Mouse (Mus musculus) CH12F3 (cell line): ENCODE measurements around the gene Pitpnm2.

Experiments
- in situ Hi-C: fragments of 300-500 bp; cut with MboI; formaldehyde crosslinking; loops from 2 replicates; pipeline ENCODE4 v1.14.3; 2020; ENCODE audit warnings: low sequenced_read_pairs

Pitpnm2 gene

GRCm38 (mm10) chr5:124159453-124159852, 90.1 kb downstream of the Pitpnm2 start:
- in situ Hi-C loops, result no loop called here

DNA sequence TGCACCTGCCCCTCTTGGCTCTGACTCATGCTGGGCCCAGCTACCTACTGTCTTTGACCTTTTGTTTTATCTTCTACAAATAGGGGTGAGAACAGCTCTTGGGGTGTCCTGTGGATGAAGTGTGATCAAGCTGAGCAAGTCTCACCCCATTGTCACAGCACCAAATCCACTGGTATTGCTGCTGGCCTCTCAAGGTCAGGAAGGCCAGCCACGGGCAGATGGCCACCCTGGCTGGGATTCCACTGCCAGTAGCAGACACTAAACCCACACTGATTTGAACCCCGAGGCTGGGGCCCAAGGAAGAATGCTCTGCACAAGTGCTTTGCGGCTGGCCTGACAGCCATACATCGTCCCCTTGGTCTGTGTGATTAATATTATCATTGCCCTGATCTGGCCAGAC, 91.3 kb downstream of the Pitpnm2 start:
- in situ Hi-C loops, result no loop called here

- in situ Hi-C loops, result no loop called here
These were observed 93.6 kb downstream of the Pitpnm2 start for GRCm38 (mm10) chr5:124155943-124156342.

- in situ Hi-C loops, result no loop called here
These were observed 96.8 kb downstream of the Pitpnm2 start for GRCm38 (mm10) chr5:124152734-124153133.

DNA sequence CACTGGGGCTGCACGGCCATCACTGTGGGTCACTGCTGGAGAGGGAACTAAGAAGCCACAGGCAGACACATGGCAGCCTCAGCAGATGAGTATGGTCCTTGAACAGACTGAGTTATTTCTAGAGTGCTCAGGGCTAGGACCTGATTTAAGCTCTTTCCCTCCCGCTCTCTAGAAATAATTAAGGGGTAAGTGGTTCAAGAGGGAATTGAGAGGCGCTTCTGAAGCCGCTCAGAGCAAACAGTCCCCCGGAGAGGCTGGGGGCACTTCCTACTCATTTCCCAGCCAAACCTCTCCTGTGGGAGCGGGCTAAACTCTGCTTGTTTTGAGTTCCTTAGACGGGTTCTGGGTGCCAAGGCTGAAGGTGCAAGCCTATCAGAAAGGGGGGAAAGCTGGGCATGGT, 98.7 kb downstream of the Pitpnm2 start:
- in situ Hi-C loops, result no loop called here

DNA sequence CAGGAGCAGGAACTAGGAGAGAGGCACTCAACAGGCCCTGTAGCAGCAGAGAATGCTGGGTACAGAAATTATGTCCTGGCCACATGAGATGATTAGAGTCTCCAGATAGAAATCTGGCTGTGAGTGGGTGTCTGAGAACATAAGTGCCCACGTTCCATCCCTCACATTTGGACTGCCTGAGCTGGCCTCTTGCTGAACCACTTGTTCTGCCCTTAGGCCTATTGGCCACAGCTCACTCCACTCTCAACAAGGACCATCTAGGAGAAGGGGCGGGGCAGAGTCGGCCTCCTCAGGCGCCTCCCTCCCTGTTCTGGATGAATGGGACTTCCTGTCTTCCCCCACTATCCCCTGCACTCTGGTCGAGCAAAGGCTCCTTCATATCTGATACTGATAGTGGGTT, 100.5 kb downstream of the Pitpnm2 start:
- in situ Hi-C loops, result no loop called here

- in situ Hi-C loops, result no loop called here
These were observed 111.5 kb downstream of the Pitpnm2 start for GRCm38 (mm10) chr5:124138066-124138465.

- in situ Hi-C loops, result no loop called here
These were observed 115.3 kb downstream of the Pitpnm2 start for GRCm38 (mm10) chr5:124134261-124134660.

GRCm38 (mm10) chr5:124125093-124125492, 124.5 kb downstream of the Pitpnm2 start:
- in situ Hi-C loops, result no loop called here

- in situ Hi-C loops, result no loop called here
These were observed 127.2 kb downstream of the Pitpnm2 start for GRCm38 (mm10) chr5:124122357-124122756.

GRCm38 (mm10) chr5:124119204-124119603, 130.4 kb downstream of the Pitpnm2 start:
- in situ Hi-C loops, result no loop called here

DNA sequence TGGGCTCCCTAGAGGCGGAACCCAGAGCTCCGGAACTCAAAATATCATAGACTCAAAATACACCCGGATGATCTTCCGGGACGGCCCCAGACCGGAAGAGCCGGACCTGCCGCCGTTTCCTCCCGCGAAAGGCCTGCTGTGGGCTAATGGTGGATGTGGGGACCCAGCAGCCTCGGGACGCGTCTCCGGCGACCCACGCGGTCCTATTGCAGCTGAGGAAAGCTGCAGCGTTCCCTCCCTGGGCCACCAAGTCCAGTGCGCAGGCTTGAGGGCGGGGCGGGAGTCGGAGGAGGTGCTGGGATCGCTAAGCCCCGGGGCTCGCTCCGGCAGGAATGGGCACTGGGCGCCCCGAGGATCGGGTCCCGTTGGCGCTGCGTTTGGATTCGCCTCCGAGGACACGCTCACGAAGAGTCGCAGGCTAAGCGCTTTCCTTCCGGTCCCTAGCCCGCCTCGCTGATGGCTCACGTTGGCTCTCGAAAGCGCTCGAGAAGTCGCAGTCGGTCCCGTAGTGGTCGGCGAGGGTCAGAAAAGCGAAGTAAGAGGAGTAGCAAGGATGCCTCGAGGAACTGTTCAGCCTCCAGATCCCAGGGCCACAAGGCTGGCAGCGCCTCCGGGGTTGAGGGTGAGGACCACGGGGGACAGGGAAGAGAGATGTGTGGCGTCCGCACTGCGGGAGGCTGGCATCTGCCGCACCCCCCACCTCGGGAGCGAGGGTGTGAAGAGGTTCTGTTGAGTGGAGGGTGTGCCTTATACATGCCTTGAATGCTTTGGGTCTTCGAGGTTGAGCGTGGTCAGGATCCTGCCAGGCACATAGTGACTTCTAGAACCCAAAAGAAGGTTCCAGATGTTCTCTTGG, 133.3 kb downstream of the Pitpnm2 start, which contains the start of gene Arl6ip4:
TSS of gene Arl6ip4 (plus strand) at position 100 of the 856 bp plus-strand sequence.
- in situ Hi-C loops, result no loop called here

DNA sequence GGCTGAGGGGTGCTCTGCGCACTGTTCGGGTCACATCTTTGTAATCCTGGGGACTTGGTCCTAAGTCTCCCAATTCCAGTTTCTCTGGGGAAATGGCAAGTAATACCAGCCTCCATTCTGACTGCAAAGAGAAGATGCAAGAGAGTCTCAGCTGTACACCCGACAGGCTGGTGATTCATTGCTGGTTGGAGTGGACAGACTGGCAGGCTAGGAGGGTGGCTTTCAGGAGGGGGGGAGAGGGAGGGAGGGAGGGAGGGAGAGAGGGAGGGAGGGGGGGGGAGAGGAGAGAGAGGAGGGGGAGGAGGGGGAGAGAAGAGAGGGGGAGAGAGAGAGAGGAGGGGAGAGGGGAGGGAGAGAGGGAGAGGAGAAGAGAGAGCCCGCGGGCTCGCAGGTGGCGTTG, 134.0 kb downstream of the Pitpnm2 start:
- in situ Hi-C loops, result no loop called here

DNA sequence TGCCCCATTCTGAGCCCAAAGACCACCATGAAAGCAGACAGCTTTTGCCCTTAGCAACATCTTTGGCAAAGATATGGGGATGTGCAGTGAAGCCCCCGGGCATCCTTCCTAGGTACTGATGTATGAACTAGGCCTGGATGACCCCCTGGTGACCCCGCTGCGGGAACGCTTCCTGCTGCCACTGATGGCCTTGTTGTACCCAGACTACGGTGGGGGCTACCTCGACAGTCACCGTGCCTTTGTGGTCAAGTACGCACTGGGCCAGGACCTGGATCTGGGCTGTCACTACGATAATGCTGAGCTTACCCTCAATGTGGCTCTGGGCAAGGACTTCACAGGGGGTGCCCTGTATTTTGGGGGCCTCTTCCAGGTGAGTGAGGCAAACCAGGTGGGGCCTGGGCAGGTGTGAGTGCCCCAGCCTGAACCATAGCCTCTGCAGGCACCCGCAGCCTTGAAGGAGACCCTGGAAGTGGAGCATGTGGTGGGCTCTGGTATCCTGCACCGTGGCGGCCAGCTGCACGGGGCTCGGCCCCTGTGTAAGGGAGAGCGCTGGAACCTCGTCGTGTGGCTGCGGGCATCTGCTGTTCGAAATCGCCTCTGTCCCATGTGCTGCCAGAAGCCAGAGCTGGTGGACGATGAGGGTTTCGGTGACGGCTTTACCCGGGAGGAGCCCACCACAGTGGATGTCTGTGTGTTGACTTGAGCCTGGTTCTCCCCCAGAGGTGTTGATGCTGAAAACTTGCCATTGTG, 135.1 kb downstream of the Pitpnm2 start:
- in situ Hi-C loops, result no loop called here

DNA sequence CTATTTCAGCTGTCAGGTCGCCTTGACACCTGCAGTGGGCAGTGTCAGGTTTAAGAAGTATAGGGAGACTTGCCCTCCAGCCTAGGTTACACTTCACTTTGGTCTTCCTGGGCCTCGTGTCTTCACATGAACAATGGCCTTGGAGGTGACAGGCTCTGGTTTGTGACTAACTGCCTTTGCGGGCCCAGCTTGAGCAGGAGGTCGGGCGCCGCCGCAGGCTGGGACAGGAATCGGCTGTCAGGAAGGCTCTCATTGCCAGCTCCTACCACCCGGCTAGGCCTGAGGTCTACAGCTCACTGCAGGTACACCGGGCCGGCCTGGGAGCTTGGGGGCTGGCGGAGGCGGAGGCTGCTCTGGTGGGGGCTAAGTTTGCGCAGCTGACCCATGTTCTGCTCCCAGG, 136.5 kb downstream of the Pitpnm2 start:
- in situ Hi-C loops, result no loop called here

GRCm38 (mm10) chr5:124112531-124112930, 137.0 kb downstream of the Pitpnm2 start:
- in situ Hi-C loops, result no loop called here

- in situ Hi-C loops, result no loop called here
These were observed 137.6 kb downstream of the Pitpnm2 start, which contains the start of gene Ogfod2 for GRCm38 (mm10) chr5:124111742-124112497. Gene Ogfod2 (plus strand): TSS chr5:124112297.

DNA sequence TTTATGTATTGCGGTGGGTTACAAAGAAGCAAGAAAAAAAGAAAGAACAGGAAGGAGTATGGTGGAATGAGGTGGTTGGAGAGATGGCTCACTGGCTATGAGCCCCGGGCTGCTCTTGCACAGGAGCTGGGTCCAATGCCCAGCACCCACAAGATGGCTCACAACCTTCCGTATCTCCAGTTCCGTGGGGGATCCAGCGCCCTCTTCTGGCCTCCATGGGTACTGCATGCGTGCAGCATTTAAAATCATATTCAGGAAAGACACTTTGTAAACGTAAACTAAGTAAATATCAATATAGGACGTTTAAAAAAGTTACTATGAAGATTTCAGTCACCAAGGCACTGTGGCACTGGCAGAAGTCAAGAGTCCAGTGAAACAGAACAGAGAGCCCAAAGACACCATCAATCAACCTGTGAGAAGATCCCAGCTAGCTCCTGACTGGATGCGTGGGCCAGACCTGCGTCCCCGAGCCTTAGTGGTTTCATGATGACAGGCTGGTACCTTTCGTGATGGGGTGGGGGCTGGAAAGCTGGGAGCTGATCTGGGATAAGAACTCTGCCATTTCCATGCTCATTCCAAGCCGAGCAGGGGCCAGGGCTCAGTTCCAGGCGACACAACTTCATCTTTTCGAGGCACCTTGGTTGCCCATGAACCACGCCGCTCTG, 138.4 kb downstream of the Pitpnm2 start:
- in situ Hi-C loops, result no loop called here

- in situ Hi-C loops, result no loop called here
These were observed 146.0 kb downstream of the Pitpnm2 start for GRCm38 (mm10) chr5:124103552-124103951.

DNA sequence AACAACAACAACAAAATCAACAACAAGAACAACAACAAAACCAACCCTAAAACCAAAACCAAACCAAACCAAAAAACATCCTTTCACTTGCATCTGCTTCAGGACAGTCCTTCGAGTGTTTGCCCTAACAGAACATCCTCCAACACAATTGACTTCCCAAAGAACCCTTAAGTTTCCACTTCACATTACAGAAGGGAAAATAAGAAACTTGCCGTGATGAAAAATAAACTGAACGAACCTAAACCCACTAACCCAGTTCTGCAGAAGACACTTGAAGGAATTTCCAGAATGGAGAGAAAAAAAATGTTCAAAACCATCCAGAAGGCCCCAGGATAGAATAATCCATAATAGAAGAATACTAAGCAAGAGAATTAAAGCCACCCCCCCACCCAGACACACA, 146.5 kb downstream of the Pitpnm2 start:
- in situ Hi-C loops, result no loop called here

- in situ Hi-C loops, result no loop called here
These were observed 147.2 kb downstream of the Pitpnm2 start for GRCm38 (mm10) chr5:124102326-124102725.
